Mouse (Mus musculus): ENCODE data around the gene Acer1.

Acer1 gene

GRCm38 (mm10) chr17:56989467-56990114, 7.7 kb upstream of the Acer1 start:
- peak; percentile 86 for DNase-seq (ENCODE audit: low read depth, low spot score)

- DNase-seq (ENCODE audit: low read depth, low spot score) = no peak
These were observed 7.0 kb upstream of the Acer1 start for GRCm38 (mm10) chr17:56988921-56989430.

- DNase-seq (ENCODE audit: low read depth, low spot score) = no peak
These were observed 6.5 kb upstream of the Acer1 start for GRCm38 (mm10) chr17:56988441-56988840.

GRCm38 (mm10) chr17:56986105-56986805, 4.3 kb upstream of the Acer1 start:
- DNase-seq (ENCODE audit: low read depth, low spot score) = no peak

GRCm38 (mm10) chr17:56985656-56986055, 3.7 kb upstream of the Acer1 start:
- no peak for DNase-seq (ENCODE audit: low read depth, low spot score)

GRCm38 (mm10) chr17:56984886-56985285, 3.0 kb upstream of the Acer1 start:
- DNase-seq (ENCODE audit: low read depth, low spot score) = no peak

- no peak for DNase-seq (ENCODE audit: low read depth, low spot score)
These were observed 877 bp downstream of the Acer1 start for GRCm38 (mm10) chr17:56981049-56981448.

GRCm38 (mm10) chr17:56979524-56979923, 2.4 kb downstream of the Acer1 start:
- DNase-seq (ENCODE audit: low read depth, low spot score) = no peak

GRCm38 (mm10) chr17:56976531-56977390, 5.2 kb downstream of the Acer1 start:
- DNase-seq (ENCODE audit: low read depth, low spot score) = no peak

GRCm38 (mm10) chr17:56975391-56975790, 6.5 kb downstream of the Acer1 start:
- DNase-seq (ENCODE audit: low read depth, low spot score) = no peak

GRCm38 (mm10) chr17:56974708-56975240, 7.2 kb downstream of the Acer1 start:
- DNase-seq (ENCODE audit: low read depth, low spot score) = no peak

GRCm38 (mm10) chr17:56973956-56974707, 7.8 kb downstream of the Acer1 start:
- DNase-seq (ENCODE audit: low read depth, low spot score) = no peak

- DNase-seq (ENCODE audit: low read depth, low spot score) = no peak
These were observed 11.8 kb downstream of the Acer1 start for GRCm38 (mm10) chr17:56970081-56970480.

- no peak for DNase-seq (ENCODE audit: low read depth, low spot score)
These were observed 12.6 kb downstream of the Acer1 start for GRCm38 (mm10) chr17:56969321-56969720.

GRCm38 (mm10) chr17:56963646-56964045, 18.3 kb downstream of the Acer1 start:
- DNase-seq (ENCODE audit: low read depth, low spot score) = no peak

GRCm38 (mm10) chr17:56962642-56963405, 19.1 kb downstream of the Acer1 start:
- no peak for DNase-seq (ENCODE audit: low read depth, low spot score)

GRCm38 (mm10) chr17:56961880-56962279, 20.0 kb downstream of the Acer1 start:
- DNase-seq (ENCODE audit: low read depth, low spot score) = no peak

GRCm38 (mm10) chr17:56958667-56959066, 23.3 kb downstream of the Acer1 start:
- DNase-seq (ENCODE audit: low read depth, low spot score) = no peak

- DNase-seq (ENCODE audit: low read depth, low spot score) = no peak
These were observed 24.0 kb downstream of the Acer1 start for GRCm38 (mm10) chr17:56957763-56958429.

- no peak for DNase-seq (ENCODE audit: low read depth, low spot score)
These were observed 27.1 kb downstream of the Acer1 start for GRCm38 (mm10) chr17:56954871-56955270.

Data from mesoderm, embryonic 11.5 days (tissue).